Mouse (Mus musculus): ENCODE results near the gene Slc12a3. TPM values are rescaled to one million over a fixed set of nuclear protein-coding genes. Genes with fewer than 3 reads are reported as not detected.
A peak's percentile ranks its signal among the peaks of the same experiment; 100 is the strongest.

Gene Slc12a3
- polyA plus RNA-seq, 1 experiment from 2014 or later: 0.05 TPM

- H3K27ac ChIP-seq (ENCODE audit: low read length): peak overlapping the region; percentile 55
- H3K4me2 ChIP-seq (ENCODE audit: low read depth, low read length): 0 out of 2 replicates have a peak overlapping the region, but pooled peaks have one; percentile 2
- ATAC-seq: peak; percentile 90
- no peak overlapping the region for H3K9ac ChIP-seq (ENCODE audit: low read depth, low read length)
- 68% methylated on average over 7 of the region's 7 CpGs for WGBS
- no peak overlapping the region for H3K4me3 ChIP-seq (ENCODE audit: low read length)
- no peaks in the 10 kb centered on the region for H3K36me3 ChIP-seq (ENCODE audit: control insufficient read depth, insufficient read depth, low read length)
- no peaks in the 10 kb centered on the region for H3K9me3 ChIP-seq (ENCODE audit: control insufficient read depth, low read length)
- peaks cover 8% of the 10 kb centered on the region for H3K4me1 ChIP-seq (ENCODE audit: control insufficient read depth, insufficient read depth, low read length)
- no peaks in the 10 kb centered on the region for H3K27me3 ChIP-seq (replicated peaks; ENCODE audit: control insufficient read depth, insufficient read depth, low read length)
Observed at GRCm38 (mm10) chr8:94362607-94363239, 33.7 kb downstream of the Slc12a3 start.

GRCm38 (mm10) chr8:94363288-94363688, 34.3 kb downstream of the Slc12a3 start:
- no peak overlapping the region for H3K9ac ChIP-seq (ENCODE audit: low read depth, low read length)
- H3K4me2 ChIP-seq (ENCODE audit: low read depth, low read length): 0 out of 2 replicates have a peak overlapping the region, but pooled peaks have one; percentile 2
- H3K4me3 ChIP-seq (ENCODE audit: low read length): no peak overlapping the region
- no peaks in the 10 kb centered on the region for H3K36me3 ChIP-seq (ENCODE audit: control insufficient read depth, insufficient read depth, low read length)
- peaks cover 8% of the 10 kb centered on the region for H3K4me1 ChIP-seq (ENCODE audit: control insufficient read depth, insufficient read depth, low read length)
- 39% methylated on average over 4 of the region's 4 CpGs for WGBS
- no peaks in the 10 kb centered on the region for H3K9me3 ChIP-seq (ENCODE audit: control insufficient read depth, low read length)
- peak overlapping the region; percentile 55 for H3K27ac ChIP-seq (ENCODE audit: low read length)
- no peaks in the 10 kb centered on the region for H3K27me3 ChIP-seq (replicated peaks; ENCODE audit: control insufficient read depth, insufficient read depth, low read length)
- peak; percentile 87 for ATAC-seq

DNA sequence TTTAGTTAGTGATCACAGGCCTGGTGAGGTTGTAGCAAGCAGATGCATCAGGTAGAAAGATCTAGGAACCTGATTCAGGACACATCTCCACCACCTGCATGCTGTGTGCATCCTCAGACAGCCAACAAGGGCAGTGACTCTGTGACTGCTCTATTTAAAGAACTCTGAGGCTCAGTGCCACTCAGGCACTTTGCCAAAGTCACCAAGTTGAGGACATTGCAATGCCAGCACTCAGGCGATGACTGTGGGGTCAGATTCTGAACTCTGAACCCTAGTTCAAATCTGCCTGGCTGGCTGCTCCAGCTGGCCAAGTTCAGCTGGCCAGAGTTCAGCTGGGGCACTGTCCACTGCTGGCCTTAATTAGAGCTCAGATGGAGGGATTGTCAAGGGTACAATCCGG, 34.9 kb downstream of the Slc12a3 start:
- H3K27ac ChIP-seq (ENCODE audit: low read length): no peak overlapping the region
- 84% methylated on average over 2 of the region's 2 CpGs for WGBS
- H3K9ac ChIP-seq (ENCODE audit: low read depth, low read length): no peak overlapping the region
- no peaks in the 10 kb centered on the region for H3K36me3 ChIP-seq (ENCODE audit: control insufficient read depth, insufficient read depth, low read length)
- no peak overlapping the region for H3K4me3 ChIP-seq (ENCODE audit: low read length)
- peaks cover 8% of the 10 kb centered on the region for H3K4me1 ChIP-seq (ENCODE audit: control insufficient read depth, insufficient read depth, low read length)
- no peaks in the 10 kb centered on the region for H3K9me3 ChIP-seq (ENCODE audit: control insufficient read depth, low read length)
- H3K4me2 ChIP-seq (ENCODE audit: low read depth, low read length): no peak overlapping the region
- ATAC-seq: no peak
- H3K27me3 ChIP-seq (replicated peaks; ENCODE audit: control insufficient read depth, insufficient read depth, low read length): no peaks in the 10 kb centered on the region

- peaks cover 8% of the 10 kb centered on the region for H3K4me1 ChIP-seq (ENCODE audit: control insufficient read depth, insufficient read depth, low read length)
- WGBS: 90% methylated on average over 6 of the region's 6 CpGs
- no peak overlapping the region for H3K9ac ChIP-seq (ENCODE audit: low read depth, low read length)
- H3K36me3 ChIP-seq (ENCODE audit: control insufficient read depth, insufficient read depth, low read length): no peaks in the 10 kb centered on the region
- H3K27me3 ChIP-seq (replicated peaks; ENCODE audit: control insufficient read depth, insufficient read depth, low read length): no peaks in the 10 kb centered on the region
- no peak overlapping the region for H3K4me3 ChIP-seq (ENCODE audit: low read length)
- ATAC-seq: no peak
- H3K27ac ChIP-seq (ENCODE audit: low read length): no peak overlapping the region
- H3K9me3 ChIP-seq (ENCODE audit: control insufficient read depth, low read length): no peaks in the 10 kb centered on the region
- H3K4me2 ChIP-seq (ENCODE audit: low read depth, low read length): no peak overlapping the region
Observed at GRCm38 (mm10) chr8:94364686-94365312, 35.8 kb downstream of the Slc12a3 start.

GRCm38 (mm10) chr8:94365410-94365981, 36.5 kb downstream of the Slc12a3 start:
- no peak overlapping the region for H3K4me2 ChIP-seq (ENCODE audit: low read depth, low read length)
- H3K9ac ChIP-seq (ENCODE audit: low read depth, low read length): no peak overlapping the region
- peaks cover 8% of the 10 kb centered on the region for H3K4me1 ChIP-seq (ENCODE audit: control insufficient read depth, insufficient read depth, low read length)
- WGBS: 86% methylated on average over 9 of the region's 9 CpGs
- H3K9me3 ChIP-seq (ENCODE audit: control insufficient read depth, low read length): no peaks in the 10 kb centered on the region
- H3K4me3 ChIP-seq (ENCODE audit: low read length): no peak overlapping the region
- no peak overlapping the region for H3K27ac ChIP-seq (ENCODE audit: low read length)
- H3K27me3 ChIP-seq (replicated peaks; ENCODE audit: control insufficient read depth, insufficient read depth, low read length): no peaks in the 10 kb centered on the region
- H3K36me3 ChIP-seq (ENCODE audit: control insufficient read depth, insufficient read depth, low read length): no peaks in the 10 kb centered on the region
- no peak for ATAC-seq

DNA sequence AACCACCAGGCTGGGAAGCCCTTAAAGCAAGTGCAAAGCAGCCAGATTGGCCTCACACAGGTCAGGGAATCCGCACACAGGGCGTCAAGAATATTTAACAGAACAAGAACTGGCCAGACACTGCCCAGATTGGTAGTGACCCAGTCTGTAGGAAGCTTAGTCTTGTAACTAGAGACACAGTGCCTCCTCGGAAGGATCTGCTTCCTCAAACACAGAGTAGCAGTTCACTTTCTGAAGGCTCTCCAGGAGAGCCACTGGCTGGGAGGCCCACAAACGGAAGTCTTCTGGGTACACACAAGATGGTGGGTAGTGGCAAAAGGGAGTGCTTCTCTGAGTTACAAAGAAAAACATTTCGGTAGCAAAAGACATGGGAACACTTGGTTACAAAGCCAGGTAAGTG, 41.8 kb downstream of the Slc12a3 start:
- H3K9me3 ChIP-seq (ENCODE audit: control insufficient read depth, low read length): no peaks in the 10 kb centered on the region
- no peak overlapping the region for H3K27ac ChIP-seq (ENCODE audit: low read length)
- WGBS: 84% methylated on average over 5 of the region's 5 CpGs
- H3K9ac ChIP-seq (ENCODE audit: low read depth, low read length): no peak overlapping the region
- no peaks in the 10 kb centered on the region for H3K36me3 ChIP-seq (ENCODE audit: control insufficient read depth, insufficient read depth, low read length)
- H3K27me3 ChIP-seq (replicated peaks; ENCODE audit: control insufficient read depth, insufficient read depth, low read length): no peaks in the 10 kb centered on the region
- H3K4me3 ChIP-seq (ENCODE audit: low read length): no peak overlapping the region
- no peak for ATAC-seq
- H3K4me1 ChIP-seq (ENCODE audit: control insufficient read depth, insufficient read depth, low read length): no peaks in the 10 kb centered on the region
- no peak overlapping the region for H3K4me2 ChIP-seq (ENCODE audit: low read depth, low read length)

DNA sequence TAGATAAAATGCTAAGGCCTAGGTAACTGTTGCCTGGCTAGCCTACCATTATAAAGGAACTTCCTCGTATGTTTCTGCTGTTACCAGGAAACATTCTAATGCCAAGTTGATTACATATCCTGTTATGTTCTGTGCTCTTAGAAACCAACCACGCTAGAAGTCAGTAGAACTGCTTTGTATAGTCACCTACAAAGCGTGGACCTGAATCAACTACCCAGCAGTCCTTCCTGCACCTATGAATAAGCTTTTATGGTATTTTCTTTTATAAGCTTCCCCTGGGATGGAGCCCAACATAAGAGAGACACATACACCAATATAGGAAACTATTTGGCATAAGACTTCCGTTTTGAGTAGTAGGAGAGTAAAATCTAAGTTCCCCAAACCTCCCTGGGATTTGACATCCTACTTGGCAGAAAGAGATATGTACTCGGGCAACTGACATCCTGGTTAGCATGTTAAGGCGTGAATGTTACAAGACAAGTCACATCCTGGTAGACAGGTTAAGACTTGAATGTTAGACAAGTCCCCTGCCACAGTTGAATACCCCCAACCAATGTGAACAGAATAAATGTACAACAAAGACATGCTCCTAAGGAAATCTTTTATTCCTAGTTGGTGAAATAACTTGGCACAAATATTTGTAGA, 44.1 kb downstream of the Slc12a3 start:
- ATAC-seq: no peak
- Histone ChIP-seq H3K9ac (ENCODE audit: low read depth, low read length) (no peak overlapping the region), H3K4me3 (ENCODE audit: low read length) (no peak overlapping the region), H3K4me2 (ENCODE audit: low read depth, low read length) (no peak overlapping the region), H3K27me3 (replicated peaks; ENCODE audit: control insufficient read depth, insufficient read depth, low read length) (no peaks in the 10 kb centered on the region), H3K4me1 (ENCODE audit: control insufficient read depth, insufficient read depth, low read length) (peaks cover 2% of the 10 kb centered on the region; the same call in 1 of the 2 replicates), H3K9me3 (ENCODE audit: control insufficient read depth, low read length) (no peaks in the 10 kb centered on the region), H3K27ac (ENCODE audit: low read length) (no peak overlapping the region), H3K36me3 (ENCODE audit: control insufficient read depth, insufficient read depth, low read length) (no peaks in the 10 kb centered on the region)
- 87% methylated on average over 6 of the region's 6 CpGs for WGBS

DNA sequence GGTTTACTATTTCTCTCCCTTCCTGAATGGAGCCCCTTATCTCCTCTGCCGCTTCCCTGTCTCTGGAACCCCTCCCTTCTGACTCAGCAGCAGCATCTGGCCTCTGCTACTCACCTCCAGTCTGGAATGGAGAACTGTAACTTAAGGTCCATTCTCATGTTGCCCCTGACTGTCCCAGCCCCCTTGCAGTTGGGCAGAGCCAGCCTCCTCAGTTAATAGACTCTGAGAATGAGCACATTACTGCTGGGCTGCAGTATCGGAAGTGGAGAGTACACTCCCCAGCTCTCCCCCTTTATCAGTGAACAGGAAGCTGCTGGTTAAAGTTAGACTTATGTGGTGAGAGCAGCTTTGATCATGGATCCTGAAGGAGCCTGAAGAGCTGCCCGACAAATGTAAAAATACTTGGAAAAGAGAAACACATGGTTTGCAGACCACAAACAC, 46.6 kb downstream of the Slc12a3 start:
- WGBS: 44% methylated on average over 3 of the region's 3 CpGs
- Histone ChIP-seq H3K9ac (ENCODE audit: low read depth, low read length) (no peak overlapping the region), H3K27ac (ENCODE audit: low read length) (peak overlapping the region; percentile 39; the same call in 1 of the 2 replicates), H3K4me1 (ENCODE audit: control insufficient read depth, insufficient read depth, low read length) (peaks cover 3% of the 10 kb centered on the region; the same call in 1 of the 2 replicates), H3K27me3 (replicated peaks; ENCODE audit: control insufficient read depth, insufficient read depth, low read length) (no peaks in the 10 kb centered on the region), H3K4me2 (ENCODE audit: low read depth, low read length) (no peak overlapping the region), H3K4me3 (ENCODE audit: low read length) (no peak overlapping the region), H3K9me3 (ENCODE audit: control insufficient read depth, low read length) (no peaks in the 10 kb centered on the region), H3K36me3 (ENCODE audit: control insufficient read depth, insufficient read depth, low read length) (no peaks in the 10 kb centered on the region)
- peak; percentile 24 for ATAC-seq

DNA sequence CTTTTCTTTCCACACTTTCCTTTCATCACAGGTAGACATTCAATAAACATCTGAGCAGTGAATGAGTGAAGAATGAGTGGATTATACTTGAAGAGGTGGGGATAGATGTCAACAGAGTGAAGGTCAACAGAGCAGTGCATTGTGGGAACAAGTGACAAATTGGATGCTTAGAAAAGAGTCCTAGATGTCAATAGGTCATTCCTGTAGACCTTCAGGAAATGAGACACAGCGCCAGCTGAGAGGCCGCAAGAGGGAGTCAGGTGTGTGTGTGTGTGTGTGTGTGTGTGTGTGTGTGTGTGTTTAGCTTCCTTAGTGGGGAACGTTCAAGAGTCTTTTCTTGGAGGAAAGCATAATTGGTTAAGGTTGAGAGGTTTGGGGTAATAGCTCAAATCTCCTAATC, 47.2 kb downstream of the Slc12a3 start:
- Histone ChIP-seq H3K27me3 (replicated peaks; ENCODE audit: control insufficient read depth, insufficient read depth, low read length) (no peaks in the 10 kb centered on the region), H3K4me1 (ENCODE audit: control insufficient read depth, insufficient read depth, low read length) (peaks cover 3% of the 10 kb centered on the region; the same call in 1 of the 2 replicates), H3K9ac (ENCODE audit: low read depth, low read length) (no peak overlapping the region), H3K4me3 (ENCODE audit: low read length) (no peak overlapping the region), H3K9me3 (ENCODE audit: control insufficient read depth, low read length) (no peaks in the 10 kb centered on the region), H3K4me2 (ENCODE audit: low read depth, low read length) (no peak overlapping the region), H3K27ac (ENCODE audit: low read length) (no peak overlapping the region), H3K36me3 (ENCODE audit: control insufficient read depth, insufficient read depth, low read length) (no peaks in the 10 kb centered on the region)
- 78% methylated on average over 3 of the region's 3 CpGs for WGBS
- ATAC-seq: no peak
